Mouse (Mus musculus): ENCODE results near the gene Cdc73. TPM values are rescaled to one million over a fixed set of nuclear protein-coding genes. Genes with fewer than 3 reads are reported as not detected.

Gene Cdc73
- polyA plus RNA-seq, 1 experiment from 2014 or later = 20.6 TPM

- H3K27me3 ChIP-seq = no peaks in the 10 kb centered on the region
- H3K4me2 ChIP-seq = no peak overlapping the region
- no peak overlapping the region for H3K9ac ChIP-seq
- no peaks in the 10 kb centered on the region for H3K4me1 ChIP-seq (replicated peaks)
- H3K36me3 ChIP-seq = peaks cover 11% of the 10 kb centered on the region; the same call in 1 of the 2 replicates
- H3K4me3 ChIP-seq = no peak overlapping the region
- ATAC-seq (ENCODE audit: low read depth) = no peak
- 26% methylated on average over 2 of the region's 2 CpGs for WGBS
- no peaks in the 10 kb centered on the region for H3K9me3 ChIP-seq
- H3K27ac ChIP-seq (replicated peaks) = no peak overlapping the region
Measured at GRCm38 (mm10) chr1:143619760-143620159, 82.9 kb downstream of the Cdc73 start.

DNA sequence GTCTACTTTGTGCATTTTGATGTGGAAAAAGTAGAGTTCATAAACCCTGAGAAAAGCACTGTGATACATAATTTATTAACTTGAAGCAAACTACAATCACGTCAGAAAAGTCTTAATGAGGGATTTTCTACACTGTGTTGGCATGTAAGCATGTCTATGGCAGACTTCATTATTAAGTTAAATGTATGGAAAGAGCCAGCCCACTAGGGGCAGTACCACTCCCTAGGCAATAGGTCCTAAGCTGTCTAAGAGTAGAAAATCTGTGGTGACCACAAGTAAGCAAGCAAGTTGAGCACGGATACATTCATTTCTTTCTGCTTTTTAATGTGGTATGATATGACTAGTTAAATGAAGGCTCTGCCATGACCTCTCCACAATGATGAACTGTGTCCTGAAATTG is 89.8 kb downstream of the Cdc73 start:
- Histone ChIP-seq H3K9ac (no peak overlapping the region), H3K4me3 (no peak overlapping the region), H3K4me2 (no peak overlapping the region), H3K36me3 (peaks cover 25% of the 10 kb centered on the region), H3K4me1 (replicated peaks) (no peaks in the 10 kb centered on the region), H3K9me3 (no peaks in the 10 kb centered on the region), H3K27ac (replicated peaks) (no peak overlapping the region), H3K27me3 (no peaks in the 10 kb centered on the region)
- 93% methylated on average over 2 of the region's 2 CpGs for WGBS
- ATAC-seq (ENCODE audit: low read depth) = no peak

DNA sequence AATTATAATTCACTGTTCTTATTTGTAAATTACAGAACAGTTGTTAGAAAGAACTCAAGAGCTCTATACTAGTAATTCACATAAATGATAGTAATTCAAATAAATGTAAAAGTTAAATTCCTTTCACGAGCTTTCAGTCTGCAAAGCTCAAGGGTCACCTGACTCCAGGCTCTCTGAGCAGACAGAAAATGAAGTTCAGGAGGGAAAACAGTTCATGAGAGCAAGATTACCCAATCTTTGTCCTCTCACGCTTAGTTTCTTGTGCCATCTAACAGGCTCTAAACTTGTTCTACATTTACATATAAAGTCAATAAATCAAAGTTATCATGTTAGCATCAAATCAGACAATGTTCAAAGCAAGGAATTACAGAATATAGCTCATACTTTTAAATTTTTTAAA is 93.8 kb downstream of the Cdc73 start:
- H3K4me1 ChIP-seq (replicated peaks) = no peaks in the 10 kb centered on the region
- H3K4me3 ChIP-seq = no peak overlapping the region
- no peak overlapping the region for H3K27ac ChIP-seq (replicated peaks)
- no peaks in the 10 kb centered on the region for H3K27me3 ChIP-seq
- H3K36me3 ChIP-seq = peaks cover 17% of the 10 kb centered on the region
- H3K9ac ChIP-seq = no peak overlapping the region
- no peak for ATAC-seq (ENCODE audit: low read depth)
- no peaks in the 10 kb centered on the region for H3K9me3 ChIP-seq
- WGBS = 90% methylated on average over 2 of the region's 2 CpGs
- H3K4me2 ChIP-seq = no peak overlapping the region

GRCm38 (mm10) chr1:143596864-143597263 is 105.8 kb downstream of the Cdc73 start:
- Histone ChIP-seq H3K27me3 (no peaks in the 10 kb centered on the region), H3K9me3 (no peaks in the 10 kb centered on the region), H3K27ac (replicated peaks) (no peak overlapping the region), H3K9ac (no peak overlapping the region), H3K4me1 (replicated peaks) (no peaks in the 10 kb centered on the region), H3K4me3 (no peak overlapping the region), H3K36me3 (no peaks in the 10 kb centered on the region), H3K4me2 (no peak overlapping the region)
- no peak for ATAC-seq (ENCODE audit: low read depth)
- 93% methylated on average over 2 of the region's 2 CpGs for WGBS

GRCm38 (mm10) chr1:143576824-143577543 is 125.7 kb downstream of the Cdc73 start:
- H3K9ac ChIP-seq = no peak overlapping the region
- 86% methylated on average over 10 of the region's 10 CpGs for WGBS
- H3K4me1 ChIP-seq (replicated peaks) = no peaks in the 10 kb centered on the region
- no peaks in the 10 kb centered on the region for H3K9me3 ChIP-seq
- H3K36me3 ChIP-seq = no peaks in the 10 kb centered on the region
- ATAC-seq (ENCODE audit: low read depth) = no peak
- no peak overlapping the region for H3K4me3 ChIP-seq
- H3K27ac ChIP-seq (replicated peaks) = no peak overlapping the region
- no peaks in the 10 kb centered on the region for H3K27me3 ChIP-seq
- no peak overlapping the region for H3K4me2 ChIP-seq

GRCm38 (mm10) chr1:143558235-143558634 is 144.5 kb downstream of the Cdc73 start:
- H3K27ac ChIP-seq (replicated peaks) = no peak overlapping the region
- H3K27me3 ChIP-seq = no peaks in the 10 kb centered on the region
- H3K9ac ChIP-seq = no peak overlapping the region
- 68% methylated on average over 1 of the region's 1 CpGs for WGBS
- no peak overlapping the region for H3K4me2 ChIP-seq
- H3K4me3 ChIP-seq = no peak overlapping the region
- H3K4me1 ChIP-seq (replicated peaks) = no peaks in the 10 kb centered on the region
- no peaks in the 10 kb centered on the region for H3K36me3 ChIP-seq
- H3K9me3 ChIP-seq = no peaks in the 10 kb centered on the region
- ATAC-seq (ENCODE audit: low read depth) = no peak

DNA sequence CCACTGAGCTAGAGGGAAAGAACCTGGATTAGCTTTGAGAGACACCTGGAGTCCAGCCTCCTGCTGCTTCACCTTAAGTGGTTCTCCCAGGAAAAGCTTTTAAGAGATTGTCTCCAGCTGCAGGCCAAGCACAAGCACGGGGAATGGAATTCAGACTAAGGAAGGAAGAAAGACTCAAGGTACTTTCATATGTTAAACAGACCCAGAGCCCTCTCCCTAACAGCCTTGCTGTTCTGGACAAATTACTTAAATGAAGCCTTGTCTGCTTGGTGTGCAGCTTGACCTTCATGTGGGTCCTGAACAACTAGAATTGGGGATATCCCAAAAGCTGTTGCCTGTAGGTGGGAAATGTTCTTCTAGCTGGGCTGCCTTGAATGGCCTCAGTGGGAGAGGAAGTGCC is 147.2 kb downstream of the Cdc73 start:
- Histone ChIP-seq H3K4me2 (no peak overlapping the region), H3K9me3 (no peaks in the 10 kb centered on the region), H3K27ac (replicated peaks) (no peak overlapping the region), H3K4me3 (no peak overlapping the region), H3K36me3 (no peaks in the 10 kb centered on the region), H3K27me3 (no peaks in the 10 kb centered on the region), H3K4me1 (replicated peaks) (no peaks in the 10 kb centered on the region), H3K9ac (no peak overlapping the region)
- WGBS = 9% methylated on average over 1 of the region's 1 CpGs
- ATAC-seq (ENCODE audit: low read depth) = no peak

- H3K27me3 ChIP-seq = no peaks in the 10 kb centered on the region
- ATAC-seq (ENCODE audit: low read depth) = no peak
- H3K36me3 ChIP-seq = no peaks in the 10 kb centered on the region
- H3K4me1 ChIP-seq (replicated peaks) = no peaks in the 10 kb centered on the region
- no peak overlapping the region for H3K4me2 ChIP-seq
- no peak overlapping the region for H3K9ac ChIP-seq
- no peaks in the 10 kb centered on the region for H3K9me3 ChIP-seq
- H3K27ac ChIP-seq (replicated peaks) = no peak overlapping the region
- H3K4me3 ChIP-seq = no peak overlapping the region
- 47% methylated on average over 2 of the region's 2 CpGs for WGBS
Measured at GRCm38 (mm10) chr1:143554621-143555020, 148.1 kb downstream of the Cdc73 start.

Other genes with a start within 250 kb of the Cdc73 start
- 3.8 and 4.9 TPM in 2 replicates for gene B3galt2, start 62.2 kb downstream of the Cdc73 start, polyA plus RNA-seq (2015; fragmentation: Nextera tagmentation; extraction: Ambion mirVana)
- 150 and 151 TPM in 2 replicates for gene Glrx2, start 13.4 kb upstream of the Cdc73 start, polyA plus RNA-seq (2015; fragmentation: Nextera tagmentation; extraction: Ambion mirVana)
- gene Trove2, start 74.2 kb upstream of the Cdc73 start, polyA plus RNA-seq (2015; fragmentation: Nextera tagmentation; extraction: Ambion mirVana) = 29.7 and 33.5 TPM in 2 replicates
- 68.3 and 86.5 TPM in 2 replicates for gene Uchl5, start 74.4 kb upstream of the Cdc73 start, polyA plus RNA-seq (2015; fragmentation: Nextera tagmentation; extraction: Ambion mirVana)